Mouse (Mus musculus) ES-E14 (cell line): ENCODE data around the gene 7530416G11Rik.

Source experiments
- CHD2 ChIP-seq: IDR thresholded peaks from 2 replicates; pipeline ENCODE4 v1.6.1; 2014; ENCODE audit warnings: mild to moderate bottlenecking, low read depth, low read length, inconsistent platforms
- HCFC1 ChIP-seq: IDR thresholded peaks from 2 replicates; pipeline ENCODE4 v1.6.1; 2012; ENCODE audit warnings: low read length, inconsistent platforms, borderline replicate concordance; ENCODE audit not compliant: insufficient read depth

- TF ChIP-seq CHD2 = no peak
- no peak for TF ChIP-seq HCFC1
These were observed 22.4 kb downstream of the 7530416G11Rik start for GRCm38 (mm10) chr15:85480630-85481029.
